Mouse (Mus musculus) lung, adult 18-20 months (tissue): ENCODE data around the gene Rab11fip3.

Source experiments
- DNase-seq, 2 experiments: peaks; one replicate each; pipeline ENCODE4 v3.0.0; 2022; ENCODE audit warnings: mixed read lengths in 2 of 2

Gene Rab11fip3

DNA sequence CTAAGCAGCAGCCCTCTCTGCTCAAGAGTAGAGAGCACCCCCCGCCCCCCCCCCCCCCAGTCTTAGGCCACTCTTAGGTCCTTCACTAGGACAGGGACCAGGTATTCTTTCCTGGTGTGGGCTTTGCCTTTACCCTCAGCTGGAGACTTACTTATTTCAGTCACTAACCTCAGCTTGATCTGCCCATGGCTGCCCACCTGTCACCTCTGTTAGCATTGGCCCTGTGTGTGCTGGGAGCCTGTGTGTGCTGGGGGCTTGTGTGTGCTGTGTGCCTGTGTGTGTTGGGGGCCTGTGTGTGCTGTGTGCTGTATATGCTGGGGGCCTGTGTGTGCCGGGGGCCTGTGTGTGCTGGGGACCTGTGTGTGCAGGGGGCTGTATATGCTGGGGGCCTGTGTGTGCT, 114.7 kb downstream of the Rab11fip3 start:
- no peak for DNase-seq

DNA sequence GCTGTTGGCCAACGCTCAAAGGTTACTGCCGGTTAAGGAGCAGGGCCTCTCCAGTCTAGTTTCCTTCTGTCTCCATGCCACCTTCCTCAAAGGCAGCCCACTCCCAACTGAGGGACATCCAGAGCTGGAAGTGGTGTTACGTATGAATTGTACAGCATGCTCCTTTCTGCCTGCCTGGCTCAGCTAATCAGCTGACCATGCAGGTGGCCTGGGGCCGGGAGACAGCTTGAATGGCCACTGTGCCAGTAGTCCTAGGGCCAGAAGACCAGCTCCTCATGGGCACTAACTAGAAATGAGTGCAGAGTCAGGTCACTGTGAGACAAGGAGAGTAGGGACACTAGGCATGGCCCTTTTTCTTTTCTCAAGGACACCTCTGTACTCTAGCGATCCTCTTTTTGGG, 116.2 kb downstream of the Rab11fip3 start:
- no peak for DNase-seq

DNA sequence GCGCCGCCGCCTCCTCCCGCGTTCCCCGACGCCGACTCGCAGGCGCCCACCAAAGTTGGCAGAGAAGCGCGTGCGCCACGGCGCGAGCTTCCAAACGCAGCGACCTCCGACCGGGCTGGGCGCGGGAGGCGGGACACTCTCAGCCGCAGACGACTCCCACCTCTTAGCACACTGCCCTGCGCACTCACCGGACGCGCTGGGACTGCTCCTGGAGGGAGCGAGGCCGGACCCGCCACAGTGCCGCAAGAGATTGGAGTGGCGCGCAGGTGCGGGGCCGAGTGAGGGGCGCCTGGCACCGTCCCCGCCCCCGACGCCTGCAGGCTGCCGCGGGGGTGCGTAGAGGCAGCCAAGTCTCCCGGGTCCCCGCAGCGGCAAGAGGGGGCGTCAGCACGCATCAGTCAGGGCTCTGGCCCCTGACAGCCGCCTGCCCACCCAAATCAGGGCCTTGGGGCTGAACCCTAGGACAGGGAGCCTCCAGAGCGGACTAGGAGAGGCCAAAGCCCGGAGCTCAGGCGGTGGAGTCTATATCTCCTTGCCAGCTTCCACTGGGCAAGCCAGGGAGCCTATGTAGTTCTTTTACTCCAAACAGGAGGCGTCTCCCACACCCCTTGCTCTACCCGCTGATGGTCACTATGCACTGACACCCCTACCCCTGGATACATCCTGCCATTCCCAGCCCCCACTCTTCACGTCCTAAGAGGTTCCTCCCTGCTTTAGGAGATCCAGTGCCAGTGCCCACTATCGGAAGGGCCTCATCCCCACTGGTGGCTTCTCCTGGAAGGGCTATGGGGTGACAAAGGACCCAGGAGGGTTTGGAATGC, 117.3 kb downstream of the Rab11fip3 start, which contains the start of gene A930017K11Rik:
TSS of gene A930017K11Rik (minus strand) at position 763 of the 821 bp plus-strand sequence.
- DNase-seq = no peak

DNA sequence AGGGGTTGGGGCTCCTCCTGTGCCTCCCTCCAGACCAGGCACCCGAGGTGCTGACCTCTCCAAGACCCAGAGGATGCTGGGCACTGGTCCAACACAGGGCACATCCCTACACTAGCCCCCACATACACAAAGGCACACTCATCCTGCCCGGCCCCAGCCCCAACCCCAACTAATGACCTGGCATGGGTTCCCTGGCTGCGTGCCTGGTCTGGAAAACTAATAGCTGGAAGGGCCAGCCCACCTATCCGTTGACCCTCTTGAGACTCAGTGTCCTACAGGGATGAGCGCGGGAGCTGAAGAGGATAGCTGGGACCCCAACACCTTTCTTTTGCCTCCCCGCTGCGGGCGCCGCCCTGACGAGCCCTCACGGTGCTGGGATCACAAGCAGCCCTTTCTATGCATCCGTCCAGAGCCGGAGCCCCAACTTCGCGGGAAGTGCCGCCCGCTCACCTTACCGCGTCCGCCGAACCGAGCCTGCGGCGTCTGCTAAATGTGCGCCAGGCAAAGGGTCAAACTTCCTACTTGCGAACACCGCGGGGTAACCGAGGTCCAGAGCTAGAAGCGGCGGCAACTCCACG, 118.0 kb downstream of the Rab11fip3 start:
- DNase-seq = no peak

DNA sequence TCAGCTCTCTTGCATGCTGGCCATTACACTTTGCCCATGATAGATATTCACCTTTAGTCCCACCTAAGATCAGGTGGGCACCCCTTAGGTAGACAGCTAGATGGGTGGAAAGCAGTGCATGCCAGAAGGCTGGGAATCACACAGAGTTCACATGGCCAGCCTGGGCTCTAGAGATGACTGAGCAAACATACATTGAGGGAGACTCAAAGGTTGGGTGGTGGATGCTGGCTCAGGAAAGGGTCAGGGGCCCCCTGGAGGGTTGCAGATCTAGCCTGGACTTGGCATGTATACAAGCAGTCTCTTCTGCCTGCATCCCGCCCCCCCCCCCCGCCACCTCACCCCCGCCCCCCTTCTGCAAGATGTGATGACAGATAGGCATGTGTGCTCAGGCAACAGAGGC, 118.6 kb downstream of the Rab11fip3 start:
- no peak for DNase-seq

DNA sequence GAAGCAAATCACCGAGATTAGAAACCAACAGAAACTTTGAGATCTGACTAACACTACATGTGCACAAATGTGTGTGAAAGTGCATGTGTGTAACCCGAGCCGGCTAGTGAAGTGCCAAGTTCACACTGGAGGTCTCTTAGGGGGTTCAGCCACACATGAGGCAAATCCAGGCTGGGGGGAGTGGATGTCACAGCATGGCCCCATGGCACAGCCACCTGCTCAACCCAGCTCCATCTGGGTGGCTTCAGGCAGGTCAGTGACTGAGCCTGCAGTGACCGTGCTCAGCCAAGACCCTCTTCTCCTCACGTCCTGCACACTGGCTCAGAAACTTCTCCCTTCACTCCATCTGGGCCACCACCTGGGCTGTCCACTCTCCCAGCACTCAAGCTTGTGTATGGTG, 119.4 kb downstream of the Rab11fip3 start:
- DNase-seq = no peak

DNA sequence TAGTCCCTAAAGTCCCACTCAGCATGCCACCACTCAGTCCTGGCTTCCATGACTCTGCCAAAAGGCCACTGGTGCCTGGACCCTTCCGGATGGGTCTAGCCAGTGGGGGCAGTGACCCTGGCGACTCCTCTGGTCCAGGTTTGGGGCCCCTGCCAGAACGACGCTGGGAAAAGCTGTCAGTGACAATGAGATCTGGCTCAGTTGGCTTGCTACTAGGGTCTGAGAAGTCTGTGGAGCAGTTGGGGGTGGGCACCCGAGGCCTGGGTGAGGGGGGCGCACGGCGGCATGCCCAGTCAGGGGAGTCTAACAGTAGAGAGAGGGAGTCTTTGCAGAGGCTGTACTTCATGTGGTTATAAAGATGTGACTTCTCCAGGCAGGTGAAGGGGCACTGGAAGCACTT, 121.3 kb downstream of the Rab11fip3 start:
- no peak for DNase-seq

DNA sequence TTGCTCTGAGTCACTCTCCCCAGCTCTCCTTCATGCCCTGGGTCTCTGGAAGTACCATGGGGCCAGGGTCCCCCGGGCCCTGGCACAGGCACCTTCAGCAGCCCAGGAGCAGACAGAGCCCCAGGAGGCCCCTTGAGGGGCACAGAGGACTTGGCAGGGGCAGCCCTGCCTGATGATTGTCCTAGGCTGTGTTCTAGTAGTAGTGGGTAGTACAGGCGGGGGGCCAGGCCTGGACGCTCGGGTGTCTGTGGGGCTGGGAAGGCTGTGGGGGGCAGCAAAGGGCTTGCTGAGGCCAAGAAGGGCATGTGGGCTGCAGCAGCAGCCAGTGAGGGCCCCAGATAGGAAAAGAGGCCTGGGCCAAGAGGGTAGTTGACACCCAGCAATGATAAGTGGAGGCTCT, 121.8 kb downstream of the Rab11fip3 start:
- DNase-seq = no peak

DNA sequence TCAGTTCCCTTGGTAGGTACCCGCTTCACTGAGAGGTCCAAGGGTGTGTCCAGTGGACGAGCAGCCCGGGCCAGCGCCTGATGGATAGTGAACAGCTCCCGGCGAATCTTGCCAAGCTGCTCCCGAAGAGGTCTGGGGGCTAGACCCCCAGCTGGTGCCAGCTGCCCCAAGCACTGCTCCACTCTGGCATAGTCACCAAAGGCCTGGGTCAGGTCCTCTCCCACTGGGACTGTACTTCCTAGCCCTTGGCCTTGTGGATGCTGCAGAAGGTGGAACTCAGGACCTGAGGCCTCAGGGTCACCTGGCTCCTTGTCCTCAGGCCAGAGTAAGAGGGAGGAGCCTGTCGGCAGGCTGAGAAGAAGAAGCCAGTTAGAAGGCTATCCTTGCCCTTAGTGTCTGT, 122.5 kb downstream of the Rab11fip3 start:
- no peak for DNase-seq

DNA sequence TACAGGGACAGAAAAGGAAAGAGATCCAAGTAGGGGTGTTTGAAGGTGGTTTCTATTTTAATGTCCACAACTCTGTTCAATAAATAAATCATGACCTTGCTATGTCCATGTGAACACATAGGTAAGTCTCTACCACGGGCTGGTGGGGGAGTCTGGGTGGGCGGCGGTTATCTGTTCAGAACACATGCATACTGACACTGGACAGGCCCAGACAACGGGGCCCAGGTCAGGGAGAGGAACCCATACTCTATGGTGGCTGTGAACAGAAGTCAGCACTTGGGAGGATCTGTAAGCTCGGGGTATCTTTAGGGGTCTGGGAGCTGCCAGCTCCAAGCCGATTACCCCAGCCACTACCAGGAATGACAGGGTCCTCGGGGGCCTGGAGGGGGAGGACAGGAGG, 123.0 kb downstream of the Rab11fip3 start:
- DNase-seq = no peak

DNA sequence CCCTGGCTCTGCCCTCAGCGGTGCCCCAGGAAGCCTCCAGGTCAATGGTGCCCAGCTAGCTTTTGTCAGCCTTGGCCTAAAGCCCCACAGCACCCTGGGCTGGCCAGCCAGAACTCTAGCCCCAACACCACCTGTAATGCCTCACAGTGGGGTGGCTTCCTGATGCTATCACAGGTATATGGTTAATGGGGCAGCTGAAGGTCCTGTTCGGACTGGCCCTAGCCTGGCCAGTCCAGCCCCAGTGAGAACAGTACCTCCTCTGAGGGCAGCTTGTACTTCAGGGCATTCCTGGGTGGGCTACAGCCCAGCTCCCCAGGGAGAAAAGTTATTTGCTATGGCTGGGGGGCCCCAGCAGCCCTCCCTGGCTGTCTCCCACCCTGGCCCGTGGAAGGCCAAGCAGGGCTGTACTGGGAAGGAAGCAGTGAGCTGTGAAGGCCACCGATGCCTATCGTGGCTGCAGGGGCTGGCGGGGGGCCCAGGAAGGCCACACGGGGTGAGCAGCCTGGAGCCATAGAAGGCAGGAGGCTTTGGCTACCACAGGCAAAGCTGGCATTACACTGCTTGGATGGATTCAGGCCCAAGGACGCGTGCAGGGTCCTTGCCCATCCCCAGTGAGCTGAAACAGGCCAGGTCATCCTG, 123.7 kb downstream of the Rab11fip3 start:
- no peak for DNase-seq

DNA sequence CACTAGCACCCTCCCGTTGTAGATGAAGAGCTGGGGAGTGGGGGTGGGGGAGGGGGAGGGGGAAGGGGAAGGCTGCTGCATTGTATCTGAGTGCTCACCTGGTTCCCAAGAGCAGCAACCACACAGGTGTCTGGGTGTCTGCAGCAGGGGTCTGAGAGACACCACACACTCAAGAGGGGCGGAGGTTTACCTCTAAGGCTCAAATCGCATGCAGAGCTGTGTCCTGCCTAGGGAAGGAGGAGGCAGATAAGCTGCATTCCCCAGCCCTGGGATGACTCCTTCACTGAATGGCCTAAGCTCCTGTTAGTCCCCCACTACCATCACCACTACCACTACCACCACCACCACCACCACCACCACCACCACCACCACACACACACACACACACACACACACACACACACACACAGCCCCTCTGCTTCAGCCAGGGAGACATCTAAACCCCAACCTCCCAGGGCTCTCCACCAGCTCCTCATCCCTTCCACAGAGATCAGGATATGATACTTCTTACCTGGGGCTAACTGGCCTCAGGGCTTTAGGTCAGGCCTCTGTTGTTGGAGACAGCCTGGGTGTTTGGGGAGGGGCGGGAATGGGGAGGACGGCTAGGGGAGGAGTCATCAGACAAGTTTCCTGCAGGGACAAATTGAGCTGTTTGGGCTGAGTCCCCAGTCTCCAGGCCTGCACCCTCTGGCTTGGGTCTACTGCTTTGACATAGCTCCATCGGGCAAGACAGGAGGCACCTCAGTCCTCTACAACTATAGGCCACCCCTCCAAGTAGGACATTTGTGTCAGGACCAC, 124.8 kb downstream of the Rab11fip3 start, which contains the start of the genes Pigq and Nhlrc4:
TSS of gene Pigq (minus strand) at position 571 of the 798 bp plus-strand sequence.
TSS of gene Nhlrc4 (minus strand) at position 596 of the 798 bp plus-strand sequence.
- DNase-seq = no peak

DNA sequence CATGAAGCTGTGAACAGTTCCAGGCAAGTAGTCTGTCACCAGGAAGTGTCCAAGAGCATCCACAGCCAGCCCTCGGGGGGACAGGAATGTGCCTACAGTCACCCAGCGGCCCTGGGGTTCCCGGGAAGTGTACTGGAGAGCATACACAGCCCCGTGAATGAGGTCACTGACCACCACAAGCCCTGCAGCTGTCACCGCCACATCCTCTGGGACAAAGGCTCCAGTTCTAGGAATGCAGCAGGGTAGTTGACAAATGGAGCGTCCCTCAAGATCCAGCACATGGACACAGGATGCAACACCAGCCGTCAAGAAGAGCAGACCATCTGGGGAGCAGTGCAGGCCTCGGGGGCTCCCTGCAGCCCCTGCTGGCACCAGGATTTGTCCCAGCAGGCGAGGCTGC, 125.6 kb downstream of the Rab11fip3 start:
- no peak for DNase-seq

DNA sequence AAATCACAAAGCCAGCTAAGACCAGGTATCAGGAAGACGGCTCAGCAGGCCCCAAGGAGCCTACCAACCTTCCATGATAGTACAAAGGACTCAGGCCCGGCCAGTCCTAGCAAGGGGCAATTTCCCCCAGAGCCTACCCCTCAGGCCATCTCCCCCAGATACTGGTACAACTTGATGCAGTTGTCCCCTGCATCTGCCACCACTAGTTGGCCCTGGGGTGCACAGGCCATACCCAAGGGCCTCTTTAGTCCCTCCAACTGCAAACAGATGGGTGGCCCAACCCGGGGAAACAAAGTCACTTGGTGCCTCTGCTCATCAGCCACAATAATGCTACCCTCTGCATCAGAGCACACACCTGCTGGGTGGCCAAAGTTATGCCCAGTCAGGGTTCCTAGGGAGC, 126.1 kb downstream of the Rab11fip3 start:
- DNase-seq = no peak

DNA sequence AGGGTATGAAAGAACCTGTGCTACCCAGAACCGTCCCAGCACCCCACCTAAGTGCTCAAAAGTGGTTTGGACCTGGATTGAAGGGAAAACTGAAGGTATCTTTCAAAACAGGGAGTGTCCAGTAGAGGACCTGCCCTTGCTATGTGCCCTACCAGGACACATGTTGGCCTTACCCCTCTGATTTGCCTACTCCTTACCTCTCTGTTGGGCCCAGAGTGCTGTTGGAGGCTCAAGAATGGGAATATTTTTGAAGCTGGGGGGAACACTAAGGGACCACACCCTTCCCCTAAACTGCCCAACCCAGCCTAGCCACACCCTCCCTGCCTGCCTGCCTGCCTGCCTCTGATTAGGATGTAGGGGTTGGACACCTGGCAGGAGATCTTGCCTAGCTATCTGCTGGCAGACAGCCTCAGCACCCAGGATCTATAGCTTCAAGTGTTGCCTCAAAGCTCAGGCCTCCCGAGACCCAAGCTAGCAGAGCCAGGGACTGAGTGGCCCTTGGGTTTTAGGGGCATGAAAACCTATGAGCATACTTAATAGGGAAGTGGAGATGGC, 126.7 kb downstream of the Rab11fip3 start:
- DNase-seq = no peak

DNA sequence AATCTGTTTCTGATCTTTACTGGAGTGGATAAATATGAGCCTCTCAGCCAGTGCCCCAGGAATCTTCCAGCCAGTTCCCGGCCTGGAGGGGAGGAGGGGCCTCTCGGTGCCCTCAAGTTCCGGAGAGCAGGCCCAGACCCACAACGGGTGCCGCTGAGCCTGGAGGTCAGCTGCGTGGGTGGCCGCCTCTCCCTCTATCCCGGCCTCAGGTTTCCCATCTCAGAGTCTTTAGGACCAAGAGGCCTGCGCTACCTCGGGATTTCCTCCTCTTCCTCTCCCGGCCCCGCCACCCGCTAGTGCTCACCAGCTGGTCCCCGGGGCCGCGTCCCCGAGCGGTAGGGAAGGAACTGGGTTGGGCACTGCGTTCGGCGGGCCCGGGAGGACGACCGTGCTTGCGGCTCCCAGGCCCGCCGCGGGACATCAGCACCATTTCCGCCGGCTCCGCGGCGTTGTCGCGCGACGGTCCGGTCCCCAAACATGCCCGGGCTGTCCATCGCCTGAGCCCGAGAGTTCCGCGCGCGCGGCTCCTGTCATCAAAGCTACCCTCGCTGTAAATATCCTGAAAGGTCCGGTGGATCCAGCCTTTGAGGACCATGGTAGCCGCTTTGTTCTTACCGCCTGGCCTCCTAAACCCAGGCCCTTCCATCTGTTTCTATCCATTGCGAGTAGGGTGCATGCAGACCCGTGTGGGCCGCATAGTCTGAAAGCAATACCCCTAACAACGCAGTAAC, 127.7 kb downstream of the Rab11fip3 start:
- DNase-seq = peak; percentile 70 to 72
